Mouse (Mus musculus) c-Kit-positive CD71-positive TER-119-negative erythroid progenitor cells, embryonic 14.5 days (primary cell): ENCODE measurements around the gene Mdm4.

Experiments
- DNase-seq: peaks from one replicate; pipeline ENCODE4 v3.0.0-alpha.2; 2013; ENCODE audit warnings: low read depth

Mdm4 gene

GRCm38 (mm10) chr1:133030461-133030860, at the start of gene Mdm4:
Gene Mdm4, minus strand, starts transcription at chr1:133030561.
- DNase-seq, result no peak

GRCm38 (mm10) chr1:133080079-133080561, 49.8 kb upstream of the Mdm4 start:
- no peak for DNase-seq

- no peak for DNase-seq
Measured at GRCm38 (mm10) chr1:133079509-133079908, 49.1 kb upstream of the Mdm4 start.

- DNase-seq, result no peak
Measured at GRCm38 (mm10) chr1:133078338-133078727, 48.0 kb upstream of the Mdm4 start.

GRCm38 (mm10) chr1:133077606-133078337, 47.4 kb upstream of the Mdm4 start:
- DNase-seq, result no peak

- DNase-seq, result no peak
Measured at GRCm38 (mm10) chr1:133076681-133077514, 46.5 kb upstream of the Mdm4 start.

GRCm38 (mm10) chr1:133075651-133076400, 45.5 kb upstream of the Mdm4 start:
- DNase-seq, result no peak

GRCm38 (mm10) chr1:133074541-133074940, 44.2 kb upstream of the Mdm4 start:
- no peak for DNase-seq

GRCm38 (mm10) chr1:133073327-133073856, 43.0 kb upstream of the Mdm4 start:
- no peak for DNase-seq

- DNase-seq, result no peak
Measured at GRCm38 (mm10) chr1:133071666-133072381, 41.5 kb upstream of the Mdm4 start.

- DNase-seq, result no peak
Measured at GRCm38 (mm10) chr1:133070157-133070556, 39.8 kb upstream of the Mdm4 start.

GRCm38 (mm10) chr1:133069275-133070120, 39.1 kb upstream of the Mdm4 start:
- no peak for DNase-seq

- no peak for DNase-seq
Measured at GRCm38 (mm10) chr1:133068669-133069274, 38.4 kb upstream of the Mdm4 start.

GRCm38 (mm10) chr1:133068268-133068667, 37.9 kb upstream of the Mdm4 start:
- DNase-seq, result no peak

GRCm38 (mm10) chr1:133063164-133063563, 32.8 kb upstream of the Mdm4 start:
- no peak for DNase-seq

GRCm38 (mm10) chr1:133060681-133061080, 30.3 kb upstream of the Mdm4 start:
- DNase-seq, result no peak

GRCm38 (mm10) chr1:133059592-133059991, 29.2 kb upstream of the Mdm4 start:
- no peak for DNase-seq

- DNase-seq, result no peak
Measured at GRCm38 (mm10) chr1:133057345-133058034, 27.1 kb upstream of the Mdm4 start.

- DNase-seq, result no peak
Measured at GRCm38 (mm10) chr1:133054326-133054725, 24.0 kb upstream of the Mdm4 start.
